Mouse (Mus musculus) forebrain, embryonic 12.5 days (tissue): ENCODE results near the gene Thada. TPM values are rescaled to one million over a fixed set of nuclear protein-coding genes. Genes with fewer than 3 reads are reported as not detected.

Experiments used
- ATAC-seq: fragments of 200-750 bp; cut with Nextera tagmentation; 2 replicates; pipeline ENCODE4 v1.8.0; 2017; ENCODE audit warnings: moderate TSS enrichment; ENCODE audit not compliant: low FRiP score
- H3K27ac ChIP-seq: fragments of 300-500 bp; sonication (generic); 2 replicates; pipeline ENCODE4 v1.5.1; 2016; ENCODE audit warnings: mild to moderate bottlenecking
- H3K27me3 ChIP-seq: fragments of 300-500 bp; sonication (generic); 2 replicates; pipeline ENCODE4 v1.6.1; 2016; ENCODE audit warnings: mild to moderate bottlenecking
- H3K36me3 ChIP-seq: fragments of 300-500 bp; sonication (generic); replicated peaks from 2 replicates; pipeline ENCODE4 v1.6.1; 2016; ENCODE audit warnings: mild to moderate bottlenecking
- H3K4me1 ChIP-seq: fragments of 300-500 bp; sonication (generic); 2 replicates; pipeline ENCODE4 v1.6.1; 2016
- H3K4me2 ChIP-seq: fragments of 300-500 bp; sonication (generic); 2 replicates; pipeline ENCODE4 v1.6.1; 2016; ENCODE audit warnings: mild to moderate bottlenecking, moderate library complexity
- H3K4me3 ChIP-seq: fragments of 300-500 bp; sonication (generic); replicated peaks from 2 replicates; pipeline ENCODE4 v1.5.1; 2016; ENCODE audit warnings: mild to moderate bottlenecking
- H3K9ac ChIP-seq: fragments of 300-500 bp; sonication (generic); 2 replicates; pipeline ENCODE4 v1.6.1; 2016; ENCODE audit warnings: mild to moderate bottlenecking
- H3K9me3 ChIP-seq: fragments of 300-500 bp; sonication (generic); 2 replicates; pipeline ENCODE4 v1.6.1; 2016
- WGBS: fragments of 180-500 bp; shearing (Covaris S2); methylation state at CpG from one replicate; pipeline ENCODE4 v1.1.7; 2016; 5-methylcytosine and 5-hydroxymethylcytosine counted together
- polyA plus RNA-seq: library from polyadenylated mRNA; unstranded; fragments of >200 nt; fragmentation: Nextera tagmentation; extraction: Ambion mirVana; gene quantifications from 2 replicates; pipeline ENCODE4 v1.2.1, GENCODE M21; 2016

The Thada gene
- polyA plus RNA-seq, 1 experiment from 2014 or later = 11.8 TPM

DNA sequence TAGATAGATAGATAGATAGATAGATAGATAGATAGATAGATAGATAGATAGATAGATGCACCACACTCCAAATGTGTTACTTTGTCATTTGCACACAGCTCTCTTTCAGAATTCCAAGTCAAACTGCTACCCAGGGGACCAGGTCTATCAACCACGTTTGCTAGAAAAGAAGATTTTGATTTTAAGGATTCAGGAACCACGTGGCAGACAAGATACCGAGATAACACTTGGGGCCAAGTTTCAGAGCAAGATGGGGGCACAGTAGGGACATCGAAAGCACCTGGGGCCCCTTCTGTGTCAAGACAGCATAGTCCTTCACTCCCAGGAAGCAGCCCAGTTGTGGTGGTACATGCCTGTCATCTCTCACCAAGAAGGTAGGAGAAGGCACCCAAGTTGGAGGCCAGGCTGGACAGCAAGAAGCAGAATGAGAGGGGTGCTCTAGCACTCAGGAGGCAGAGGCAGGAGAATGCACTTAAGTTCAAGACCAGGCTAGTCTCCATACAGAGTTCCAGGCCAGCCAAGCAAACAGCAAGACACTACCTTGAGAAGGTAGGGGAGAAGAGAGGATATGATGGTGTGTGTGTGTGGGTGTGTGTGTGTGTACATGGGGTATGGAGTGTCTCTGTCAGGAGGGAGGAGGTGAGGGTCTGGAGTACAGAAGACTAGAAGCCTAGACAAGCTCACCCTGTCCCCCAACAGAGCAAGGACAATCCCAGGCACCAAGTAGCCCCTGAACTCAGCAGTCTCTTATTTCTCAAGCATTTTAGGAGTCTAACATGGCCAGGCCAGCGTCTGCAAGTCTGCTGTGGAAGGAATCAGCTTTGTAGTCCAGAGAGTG, 321.0 kb downstream of the Thada start:
- WGBS = 80% methylated on average over 5 of the region's 5 CpGs

GRCm38 (mm10) chr17:84144130-84144529, 321.9 kb downstream of the Thada start:
- H3K4me1 ChIP-seq = peaks cover 31% of the 10 kb centered on the region
- H3K9me3 ChIP-seq = no peaks in the 10 kb centered on the region
- no peak overlapping the region for H3K27ac ChIP-seq
- no peak overlapping the region for H3K9ac ChIP-seq
- H3K36me3 ChIP-seq = no peaks in the 10 kb centered on the region
- H3K27me3 ChIP-seq = 0 out of 2 replicates have a peak, but pooled peaks cover 2% of the 10 kb centered on the region
- ATAC-seq = no peak
- no peak overlapping the region for H3K4me3 ChIP-seq
- 91% methylated on average over 3 of the region's 3 CpGs for WGBS
- no peak overlapping the region for H3K4me2 ChIP-seq

More for the DNA sequence above, 321.0 kb downstream of the Thada start:
- Histone ChIP-seq H3K27ac (no peak overlapping the region), H3K27me3 (0 out of 2 replicates have a peak, but pooled peaks cover 2% of the 10 kb centered on the region), H3K4me2 (no peak overlapping the region), H3K9ac (no peak overlapping the region), H3K4me3 (no peak overlapping the region), H3K9me3 (no peaks in the 10 kb centered on the region), H3K4me1 (peaks cover 39% of the 10 kb centered on the region), H3K36me3 (no peaks in the 10 kb centered on the region)
- no peak for ATAC-seq

DNA sequence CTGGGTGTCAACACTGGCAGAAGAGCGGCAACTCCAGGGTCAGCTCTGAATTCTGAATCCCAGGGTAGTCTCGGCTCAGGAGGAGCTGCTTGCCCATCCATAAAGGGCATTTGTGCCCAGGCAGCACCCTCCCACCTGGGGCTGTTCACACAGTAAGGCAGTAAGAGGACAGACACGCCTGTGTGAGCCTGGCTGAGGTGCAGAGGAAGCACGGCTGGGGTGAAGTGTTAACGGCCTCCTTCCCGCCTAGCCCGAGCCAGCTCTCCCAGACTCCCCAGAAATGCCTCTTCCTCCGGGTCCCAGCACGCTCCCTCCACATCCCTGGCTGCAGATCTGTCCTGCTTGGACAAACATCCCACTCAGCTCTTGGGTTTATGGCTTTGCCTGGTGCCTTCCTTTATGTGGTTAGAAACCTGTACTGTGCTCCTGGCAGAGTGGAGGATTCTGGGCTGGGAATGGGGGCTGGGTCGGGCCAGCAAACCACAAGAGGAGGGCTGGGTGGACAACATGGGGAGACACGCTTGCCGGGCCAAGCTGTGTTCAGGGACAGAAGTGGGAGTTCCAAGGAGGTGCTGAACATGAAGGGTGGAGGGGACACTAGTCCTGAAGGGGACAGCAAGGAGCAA, 322.7 kb downstream of the Thada start:
- ATAC-seq = no peak
- 59% methylated on average over 12 of the region's 12 CpGs for WGBS
- H3K9me3 ChIP-seq = no peaks in the 10 kb centered on the region

GRCm38 (mm10) chr17:84141691-84142090, 324.3 kb downstream of the Thada start:
- H3K27ac ChIP-seq = no peak overlapping the region
- WGBS = 89% methylated on average over 6 of the region's 6 CpGs

More for the DNA sequence above, 322.7 kb downstream of the Thada start:
- peaks cover 23% of the 10 kb centered on the region for H3K4me1 ChIP-seq
- H3K36me3 ChIP-seq = no peaks in the 10 kb centered on the region
- no peak overlapping the region for H3K9ac ChIP-seq
- H3K27ac ChIP-seq = no peak overlapping the region
- no peak overlapping the region for H3K4me3 ChIP-seq
- H3K27me3 ChIP-seq = 0 out of 2 replicates have a peak, but pooled peaks cover 2% of the 10 kb centered on the region
- no peak overlapping the region for H3K4me2 ChIP-seq

GRCm38 (mm10) chr17:84140822-84141507, 325.0 kb downstream of the Thada start:
- H3K27ac ChIP-seq = no peak overlapping the region
- no peaks in the 10 kb centered on the region for H3K9me3 ChIP-seq
- no peak overlapping the region for H3K4me2 ChIP-seq
- no peak for ATAC-seq
- H3K4me3 ChIP-seq = no peak overlapping the region
- H3K4me1 ChIP-seq = peaks cover 19% of the 10 kb centered on the region
- no peak overlapping the region for H3K9ac ChIP-seq
- no peaks in the 10 kb centered on the region for H3K36me3 ChIP-seq
- 79% methylated on average over 10 of the region's 10 CpGs for WGBS
- H3K27me3 ChIP-seq = 0 out of 2 replicates have a peak, but pooled peaks cover 2% of the 10 kb centered on the region

More at GRCm38 (mm10) chr17:84141691-84142090, 324.3 kb downstream of the Thada start:
- no peak for ATAC-seq
- H3K4me1 ChIP-seq = peaks cover 19% of the 10 kb centered on the region
- H3K4me3 ChIP-seq = no peak overlapping the region
- no peaks in the 10 kb centered on the region for H3K9me3 ChIP-seq
- H3K36me3 ChIP-seq = no peaks in the 10 kb centered on the region
- no peak overlapping the region for H3K4me2 ChIP-seq
- H3K9ac ChIP-seq = no peak overlapping the region
- H3K27me3 ChIP-seq = 0 out of 2 replicates have a peak, but pooled peaks cover 2% of the 10 kb centered on the region

Other genes starting within 250 kb of the Thada start
- gene Plekhh2, start 45.7 kb upstream of the Thada start, polyA plus RNA-seq = 2.1 and 2.6 TPM in 2 replicates
- gene Dync2li1, start 160.3 kb upstream of the Thada start, polyA plus RNA-seq = 34.2 and 34.6 TPM in 2 replicates
- 0.05 and 0.19 TPM in 2 replicates for gene Abcg8, start 210.1 kb upstream of the Thada start, polyA plus RNA-seq
- gene Abcg5, start 216.8 kb upstream of the Thada start, polyA plus RNA-seq = 2.8 and 4.2 TPM in 2 replicates